8 mouse cellular contexts compared by ENCODE assay signal in the genomic region with DNA sequence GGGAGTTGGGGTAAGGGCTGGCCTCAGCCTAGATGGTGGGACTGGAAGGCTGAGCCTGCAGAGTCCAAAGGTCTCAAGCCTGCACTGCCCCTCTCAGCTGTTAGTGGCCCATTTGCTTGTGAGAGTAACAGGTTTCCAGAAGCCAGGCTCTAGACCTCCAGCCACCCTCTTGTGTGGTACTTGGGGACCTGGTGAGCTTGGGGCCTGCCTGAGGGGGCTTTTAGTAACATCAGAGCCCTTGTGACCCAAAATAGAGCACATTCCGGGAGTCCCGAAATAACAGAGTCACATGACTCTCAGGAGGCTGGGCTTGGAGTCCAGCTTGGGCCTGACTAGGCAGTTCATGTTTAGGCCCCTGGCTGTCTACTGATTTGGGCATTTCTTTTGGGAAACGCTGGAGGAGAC. TPM values are rescaled to one million over a fixed set of nuclear protein-coding genes. Genes with fewer than 3 reads are reported as not detected.
DNase-seq lines count a peak whose midpoint lies in the region; ATAC-seq and TF ChIP-seq lines count a peak whose summit lies in the region.

No protein-coding gene starts in this region.

- H3K27me3 ChIP-seq in spleen, adult 2 months (ENCODE audit: control insufficient read depth, insufficient read depth, low read length), result peaks cover 3% of the 10 kb centered on the region; the same call in 1 of the 2 replicates
- no peaks in the 10 kb centered on the region for H3K27me3 ChIP-seq in heart, postnatal 0 days (ENCODE audit: control insufficient read depth, insufficient read depth, low read length)

- TF ChIP-seq POLR2A in spleen, adult 2 months (IDR thresholded peaks at IDR 0.05; ENCODE audit: low read depth, low read length), result no peak

- H3K36me3 ChIP-seq in spleen, adult 2 months (ENCODE audit: control insufficient read depth, insufficient read depth, low read length), result no peaks in the 10 kb centered on the region
- H3K36me3 ChIP-seq in heart, postnatal 0 days (replicated peaks; ENCODE audit: control insufficient read depth, insufficient read depth, low read length), result no peaks in the 10 kb centered on the region

- H3K9me3 ChIP-seq in heart, postnatal 0 days (replicated peaks; ENCODE audit: control insufficient read depth, low read length), result no peaks in the 10 kb centered on the region

- WGBS in spleen, adult 2 months, result 72% methylated on average over 3 of the region's 3 CpGs
- WGBS in heart, postnatal 0 days, result 9% methylated on average over 3 of the region's 3 CpGs

- H3K9ac ChIP-seq in heart, postnatal 0 days (replicated peaks; ENCODE audit: low read depth, low read length), result peak overlapping the region; percentile 55

- no peaks in the 10 kb centered on the region; the same call in 1 of the 2 replicates for H3K4me1 ChIP-seq in spleen, adult 2 months (ENCODE audit: control insufficient read depth, insufficient read depth, insufficient read length)
- peaks cover 62% of the 10 kb centered on the region for H3K4me1 ChIP-seq in heart, postnatal 0 days (ENCODE audit: control insufficient read depth, insufficient read depth)

- peak overlapping the region; percentile 61 for H3K27ac ChIP-seq in spleen, adult 2 months (ENCODE audit: insufficient read depth, low read length)
- peak overlapping the region; percentile 93 for H3K27ac ChIP-seq in heart, postnatal 0 days (ENCODE audit: low read depth)

- no peak for TF ChIP-seq EP300 in heart, postnatal 0 days (IDR thresholded peaks at IDR 0.05; ENCODE audit: low read depth)

- H3K4me2 ChIP-seq in heart, postnatal 0 days (ENCODE audit: low read depth, low read length), result peak overlapping the region; percentile 93

- no peak for TF ChIP-seq CTCF in spleen, adult 2 months (IDR thresholded peaks at IDR 0.05; ENCODE audit: extremely low read depth, insufficient read depth, insufficient read length, insufficient replicate concordance)
- TF ChIP-seq CTCF in heart, postnatal 0 days (IDR thresholded peaks at IDR 0.05; ENCODE audit: low read depth), result no peak

- no peak for DNase-seq in spleen, adult 2 months (ENCODE audit: low read depth in 1 of 2, low spot score in 2 of 2)
- DNase-seq in spleen, adult 18-20 months, result no peak
- peak; percentile 76 for DNase-seq in heart, postnatal 0 days (ENCODE audit: low spot score)
- DNase-seq in kidney, postnatal 4 days, result peak; percentile 38 to 57
- DNase-seq in skeletal muscle tissue, adult 2 months (ENCODE audit: low read depth, low spot score), result peak; percentile 79
- DNase-seq in right cerebral cortex, postnatal 4 days, result no peak
- no peak for DNase-seq in right cerebral cortex, postnatal 36 days (ENCODE audit: low spot score in 2 of 2)
- DNase-seq in layer of hippocampus, adult 9-10 months (ENCODE audit: low spot score), result no peak

- ATAC-seq in heart, postnatal 0 days (ENCODE audit: insufficient read depth, low read depth), result peak; percentile 68

- H3K4me3 ChIP-seq in spleen, adult 2 months (ENCODE audit: extremely low read depth, insufficient read depth, insufficient read length), result no peak overlapping the region
- peak overlapping the region; percentile 96 for H3K4me3 ChIP-seq in heart, postnatal 0 days (ENCODE audit: low read depth, low read length)

RNA-seq across cellular contexts. Expression of a gene that starts 3.4 kb away (rescaled TPM):
- polyA plus RNA-seq in spleen, adult 2 months (2012; rRNA removed), result 40.6 and 44.9 TPM in 2 replicates
- total RNA-seq in heart, postnatal 0 days (2014; rRNA removed; ENCODE audit: low replicate concordance), result 56.9 and 81.7 TPM in 2 replicates
- polyA plus RNA-seq in heart, postnatal 0 days (2015; fragmentation: Nextera tagmentation; extraction: Ambion mirVana), result 4.9 and 5.5 TPM in 2 replicates

Comparison
In these comparisons a context has a peak if more than half of its experiments do, and no peak if none do; other contexts are left out.
1. DNase-seq: peak in heart, postnatal 0 days (single experiment), kidney, postnatal 4 days (2 of 2) and skeletal muscle tissue, adult 2 months (single experiment); none in spleen, adult 2 months (0 of 2), spleen, adult 18-20 months (0 of 2), right cerebral cortex, postnatal 4 days (single experiment), right cerebral cortex, postnatal 36 days (0 of 2) and layer of hippocampus, adult 9-10 months (single experiment).